Mouse (Mus musculus) E14TG2a.4 (cell line): ENCODE measurements around the gene Fosb.

Experiments
- H3K27me3 ChIP-seq: 2 replicates; pipeline ENCODE4 v1.6.1; 2014; ENCODE audit warnings: low read length, control low read depth; ENCODE audit not compliant: insufficient read depth
- H3K36me3 ChIP-seq: 2 replicates; pipeline ENCODE4 v1.6.1; 2014; ENCODE audit warnings: low read length, control low read depth; ENCODE audit not compliant: insufficient read depth
- H3K4me1 ChIP-seq: replicated peaks from 2 replicates; pipeline ENCODE4 v1.6.1; 2014; ENCODE audit warnings: low read depth, low read length, control low read depth
- H3K4me3 ChIP-seq: replicated peaks from 2 replicates; pipeline ENCODE4 v1.5.1; 2014; ENCODE audit warnings: mild to moderate bottlenecking, low read length
- H3K9me3 ChIP-seq: 2 replicates; pipeline ENCODE4 v1.6.1; 2014; ENCODE audit warnings: low read length, control low read depth
- CTCF ChIP-seq: conservative IDR thresholded peaks from 2 replicates; pipeline ENCODE4 v1.5.1; 2014; ENCODE audit warnings: low read length
- NANOG ChIP-seq: IDR thresholded peaks from 2 replicates; pipeline ENCODE4 v1.6.1; 2014; ENCODE audit warnings: borderline replicate concordance, low read length, mixed read lengths
- POU5F1 ChIP-seq: IDR thresholded peaks from 2 replicates; pipeline ENCODE4 v1.6.1; 2014; ENCODE audit warnings: low read length, borderline replicate concordance

The Fosb gene

GRCm38 (mm10) chr7:19324221-19324620 is 14.4 kb upstream of the Fosb start:
- no peaks in the 10 kb centered on the region for H3K36me3 ChIP-seq
- H3K9me3 ChIP-seq = no peaks in the 10 kb centered on the region
- TF ChIP-seq NANOG (no peak), CTCF (no peak), POU5F1 (no peak)
- H3K4me3 ChIP-seq = no peak overlapping the region
- H3K4me1 ChIP-seq = peaks cover 40% of the 10 kb centered on the region
- peaks cover 32% of the 10 kb centered on the region for H3K27me3 ChIP-seq

GRCm38 (mm10) chr7:19322489-19322888 is 12.6 kb upstream of the Fosb start:
- no peak for TF ChIP-seq CTCF
- TF ChIP-seq NANOG = no peak
- TF ChIP-seq POU5F1 = no peak
- Histone ChIP-seq H3K4me1 (peaks cover 35% of the 10 kb centered on the region), H3K36me3 (no peaks in the 10 kb centered on the region), H3K4me3 (no peak overlapping the region), H3K9me3 (no peaks in the 10 kb centered on the region), H3K27me3 (peaks cover 38% of the 10 kb centered on the region)

GRCm38 (mm10) chr7:19321464-19321863 is 11.6 kb upstream of the Fosb start:
- TF ChIP-seq POU5F1 (no peak), NANOG (no peak), CTCF (no peak)
- Histone ChIP-seq H3K4me3 (no peak overlapping the region), H3K36me3 (no peaks in the 10 kb centered on the region), H3K27me3 (peaks cover 42% of the 10 kb centered on the region), H3K4me1 (peaks cover 25% of the 10 kb centered on the region), H3K9me3 (no peaks in the 10 kb centered on the region)

GRCm38 (mm10) chr7:19320637-19321036 is 10.8 kb upstream of the Fosb start:
- H3K27me3 ChIP-seq = peaks cover 45% of the 10 kb centered on the region
- peaks cover 19% of the 10 kb centered on the region for H3K4me1 ChIP-seq
- no peaks in the 10 kb centered on the region for H3K9me3 ChIP-seq
- H3K4me3 ChIP-seq = no peak overlapping the region
- TF ChIP-seq CTCF (no peak), NANOG (no peak), POU5F1 (no peak)
- H3K36me3 ChIP-seq = no peaks in the 10 kb centered on the region

- H3K36me3 ChIP-seq = no peaks in the 10 kb centered on the region
- peaks cover 47% of the 10 kb centered on the region for H3K27me3 ChIP-seq
- no peaks in the 10 kb centered on the region for H3K9me3 ChIP-seq
- H3K4me3 ChIP-seq = peak overlapping the region; percentile 78
- TF ChIP-seq POU5F1 (no peak), CTCF (no peak), NANOG (no peak)
- H3K4me1 ChIP-seq = peaks cover 15% of the 10 kb centered on the region
Observed at GRCm38 (mm10) chr7:19319906-19320305, 10.1 kb upstream of the Fosb start.

GRCm38 (mm10) chr7:19319458-19319857 is 9.6 kb upstream of the Fosb start:
- TF ChIP-seq NANOG = no peak
- TF ChIP-seq CTCF = no peak
- no peak for TF ChIP-seq POU5F1
- peaks cover 47% of the 10 kb centered on the region for H3K27me3 ChIP-seq
- peak overlapping the region; percentile 78 for H3K4me3 ChIP-seq

GRCm38 (mm10) chr7:19318676-19319075 is 8.8 kb upstream of the Fosb start:
- Histone ChIP-seq H3K4me3 (no peak overlapping the region), H3K36me3 (no peaks in the 10 kb centered on the region), H3K27me3 (peaks cover 54% of the 10 kb centered on the region), H3K4me1 (peaks cover 11% of the 10 kb centered on the region), H3K9me3 (no peaks in the 10 kb centered on the region)
- TF ChIP-seq POU5F1 (no peak), NANOG (no peak), CTCF (no peak)

More at GRCm38 (mm10) chr7:19319458-19319857, 9.6 kb upstream of the Fosb start:
- H3K9me3 ChIP-seq = no peaks in the 10 kb centered on the region
- H3K4me1 ChIP-seq = peaks cover 14% of the 10 kb centered on the region
- no peaks in the 10 kb centered on the region for H3K36me3 ChIP-seq

- H3K36me3 ChIP-seq = no peaks in the 10 kb centered on the region
- TF ChIP-seq POU5F1 = no peak
- TF ChIP-seq NANOG = no peak
- no peak for TF ChIP-seq CTCF
- H3K27me3 ChIP-seq = peaks cover 58% of the 10 kb centered on the region
- peaks cover 11% of the 10 kb centered on the region for H3K4me1 ChIP-seq
- no peak overlapping the region for H3K4me3 ChIP-seq
- no peaks in the 10 kb centered on the region for H3K9me3 ChIP-seq
Observed at GRCm38 (mm10) chr7:19318201-19318600, 8.3 kb upstream of the Fosb start.
